Mouse (Mus musculus) leukemia stem cell, adult 10-12 weeks (primary cell): ENCODE results near the gene Gm5447. TPM values are rescaled to one million over a fixed set of nuclear protein-coding genes. Genes with fewer than 3 reads are reported as not detected.

ENCODE experiments used
- polyA plus RNA-seq: library from polyadenylated mRNA; stranded (reverse); fragments of >175 nt; gene quantifications from 2 replicates; pipeline ENCODE4 v1.2.3, GENCODE M21; 2012; ENCODE audit warnings: low replicate concordance

Gm5447 gene
- polyA plus RNA-seq = 0.23 TPM in 1 of 2 replicates, not detected in the other

GRCm38 (mm10) chr13:30973501-30974246 is at the start of gene Gm5447, which contains the start of gene Exoc2:
Gm5447 (plus strand) TSS chr13:30974204.
Exoc2 (minus strand) TSS chr13:30974093.

GRCm38 (mm10) chr13:30947540-30947939 is 26.5 kb upstream of the Gm5447 start, which contains the start of gene Hus1b:
Hus1b (minus strand) TSS chr13:30947759.

Other genes with a start within 250 kb of the Gm5447 start
- 1.4 and 1.8 TPM in 2 replicates for gene Irf4, start 225.0 kb upstream of the Gm5447 start, polyA plus RNA-seq
- gene Hus1b, start 26.4 kb upstream of the Gm5447 start, polyA plus RNA-seq = 0.15 TPM in 1 of 2 replicates, not detected in the other
- 3.0 and 8.1 TPM in 2 replicates for gene Exoc2, start 111 bp upstream of the Gm5447 start, polyA plus RNA-seq